Mouse (Mus musculus): ENCODE data around the gene Rxra.

Gene Rxra

GRCm38 (mm10) chr2:27703852-27704640 lies 27.8 kb downstream of the Rxra start:
- DNase-seq, result peak; percentile 31

- no peak for DNase-seq
Measured at GRCm38 (mm10) chr2:27704641-27705040, 28.4 kb downstream of the Rxra start.

- peak; percentile 45 for DNase-seq
Measured at GRCm38 (mm10) chr2:27710871-27711382, 34.7 kb downstream of the Rxra start.

GRCm38 (mm10) chr2:27712626-27713025 lies 36.4 kb downstream of the Rxra start:
- no peak for DNase-seq

- no peak for DNase-seq
Measured at GRCm38 (mm10) chr2:27713378-27713777, 37.1 kb downstream of the Rxra start.

- peak; percentile 66 for DNase-seq
Measured at GRCm38 (mm10) chr2:27714131-27714530, 37.9 kb downstream of the Rxra start.

- no peak for DNase-seq
Measured at GRCm38 (mm10) chr2:27715221-27715620, 39.0 kb downstream of the Rxra start.

GRCm38 (mm10) chr2:27716339-27716738 lies 40.1 kb downstream of the Rxra start:
- DNase-seq, result no peak

- DNase-seq, result peak; percentile 80
Measured at GRCm38 (mm10) chr2:27718191-27718590, 42.0 kb downstream of the Rxra start.

- DNase-seq, result no peak
Measured at GRCm38 (mm10) chr2:27719601-27720000, 43.4 kb downstream of the Rxra start.

GRCm38 (mm10) chr2:27721611-27722010 lies 45.4 kb downstream of the Rxra start:
- no peak for DNase-seq

- no peak for DNase-seq
Measured at GRCm38 (mm10) chr2:27724729-27725316, 48.6 kb downstream of the Rxra start.

GRCm38 (mm10) chr2:27727994-27728854 lies 52.0 kb downstream of the Rxra start:
- no peak for DNase-seq

GRCm38 (mm10) chr2:27729009-27729408 lies 52.8 kb downstream of the Rxra start:
- no peak for DNase-seq

- DNase-seq, result peak; percentile 63
Measured at GRCm38 (mm10) chr2:27730002-27730905, 54.0 kb downstream of the Rxra start.

GRCm38 (mm10) chr2:27733021-27733420 lies 56.8 kb downstream of the Rxra start:
- no peak for DNase-seq

GRCm38 (mm10) chr2:27734328-27734727 lies 58.1 kb downstream of the Rxra start:
- peak; percentile 26 for DNase-seq

GRCm38 (mm10) chr2:27734800-27735199 lies 58.6 kb downstream of the Rxra start:
- no peak for DNase-seq

- DNase-seq, result no peak
Measured at GRCm38 (mm10) chr2:27736802-27737201, 60.6 kb downstream of the Rxra start.

- DNase-seq, result no peak
Measured at GRCm38 (mm10) chr2:27738396-27738795, 62.2 kb downstream of the Rxra start.

- peak; percentile 79 for DNase-seq
Measured at GRCm38 (mm10) chr2:27740091-27740608, 63.9 kb downstream of the Rxra start.

- DNase-seq, result no peak
Measured at GRCm38 (mm10) chr2:27743177-27743576, 66.9 kb downstream of the Rxra start.
